Mouse (Mus musculus): ENCODE measurements at regions not wholly inside any gene's neighbourhood (a gene's known extent, or its start where the extent isn't known, plus 50 kb on each side); places are given as distances from the start of the nearest gene placed in this dataset.

GRCm38 (mm10) chr12:77694101-77694500 is 456.2 kb downstream of the Fut8 start:
- TF ChIP-seq CTCF (IDR thresholded peaks at IDR 0.05; ENCODE audit: low read depth, low read length), result no peak
- no peak for TF ChIP-seq EP300 (IDR thresholded peaks at IDR 0.05; ENCODE audit: insufficient read depth, low read depth, low read length)
